Mouse (Mus musculus): ENCODE data around the gene Dnajc14. TPM values are rescaled to one million over a fixed set of nuclear protein-coding genes. Genes with fewer than 3 reads are reported as not detected.

Gene Dnajc14
- total and polyA plus RNA-seq, 3 experiments: 8.4 to 36.4 (median 34.1) TPM

GRCm38 (mm10) chr10:128798676-128799075 lies 5.2 kb upstream of the Dnajc14 start:
- Histone ChIP-seq H3K4me1 (ENCODE audit: control insufficient read depth, insufficient read depth, low read length) (no peaks in the 10 kb centered on the region; the same call in 1 of the 2 replicates), H3K79me2 (replicated peaks; ENCODE audit: control insufficient read depth, insufficient read depth, low read length) (no peaks in the 10 kb centered on the region), H3K4me3 (no peak overlapping the region), H3K27me3 (ENCODE audit: control insufficient read depth, insufficient read depth, low read length) (no peaks in the 10 kb centered on the region), H3K36me3 (ENCODE audit: control insufficient read depth, insufficient read depth, low read length) (no peaks in the 10 kb centered on the region), H3K27ac (no peak overlapping the region), H3K9ac (ENCODE audit: low read depth, low read length) (no peak overlapping the region)
- 96% methylated on average over 8 of the region's 8 CpGs for WGBS
- intact Hi-C loops (cut with DNase I): no loop called here
- no peak for TF ChIP-seq POLR2A (IDR thresholded peaks at IDR 0.05; ENCODE audit: insufficient read depth, low read depth, low read length)
- no peak for TF ChIP-seq EP300 (IDR thresholded peaks at IDR 0.05; ENCODE audit: insufficient read depth, low read depth, low read length)
- no peak for TF ChIP-seq CTCF (IDR thresholded peaks at IDR 0.05)
- peak in 1 of 2 experiments; percentile 7 for DNase-seq

GRCm38 (mm10) chr10:128801981-128802495 lies 1.8 kb upstream of the Dnajc14 start:
- no peak overlapping the region for H3K9ac ChIP-seq (ENCODE audit: low read depth, low read length)

DNA sequence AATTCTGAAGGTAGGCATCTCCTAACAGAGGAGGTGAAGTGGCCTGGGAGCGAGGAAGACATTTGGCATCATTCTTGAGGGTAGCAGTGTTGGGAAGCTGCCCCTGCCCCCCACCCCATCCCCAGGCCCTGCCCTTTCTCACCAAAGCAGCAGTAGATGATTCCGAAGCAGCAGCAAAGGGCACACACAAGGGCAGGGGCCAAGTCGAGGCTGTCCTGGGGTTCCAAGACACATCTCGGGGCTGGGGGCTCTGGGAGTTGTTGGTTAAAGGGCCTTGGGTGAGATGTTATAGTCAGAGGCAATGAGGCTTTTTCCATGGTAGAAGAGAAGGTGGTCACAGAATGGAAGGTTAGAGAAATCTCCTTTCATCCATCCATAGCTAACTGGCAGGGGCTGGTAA lies 906 bp upstream of the Dnajc14 start:
- intact Hi-C loops (cut with DNase I): loop anchor here (2.0 to 10.0 kb wide), 2 partner anchors 22 to 258 kb away; partner anchors contain the start of genes Rpl41 and Zc3h10
- peak overlapping the region; percentile 91 for H3K27ac ChIP-seq
- peaks cover 15% of the 10 kb centered on the region for H3K36me3 ChIP-seq (ENCODE audit: control insufficient read depth, insufficient read depth, low read length)
- TF ChIP-seq CTCF (IDR thresholded peaks at IDR 0.05): no peak
- no peak for TF ChIP-seq EP300 (IDR thresholded peaks at IDR 0.05; ENCODE audit: insufficient read depth, low read depth, low read length)
- no peak for TF ChIP-seq POLR2A (IDR thresholded peaks at IDR 0.05; ENCODE audit: insufficient read depth, low read depth, low read length)
- H3K27me3 ChIP-seq (ENCODE audit: control insufficient read depth, insufficient read depth, low read length): no peaks in the 10 kb centered on the region
- H3K4me3 ChIP-seq: peak overlapping the region; percentile 82
- 55% methylated on average over 4 of the region's 4 CpGs for WGBS
- H3K4me1 ChIP-seq (ENCODE audit: control insufficient read depth, insufficient read depth, low read length): peaks cover 11% of the 10 kb centered on the region
- no peak for DNase-seq
- no peaks in the 10 kb centered on the region for H3K79me2 ChIP-seq (replicated peaks; ENCODE audit: control insufficient read depth, insufficient read depth, low read length)
- no peak overlapping the region for H3K9ac ChIP-seq (ENCODE audit: low read depth, low read length)

More at GRCm38 (mm10) chr10:128801981-128802495, 1.8 kb upstream of the Dnajc14 start:
- Histone ChIP-seq H3K4me3 (no peak overlapping the region), H3K4me1 (ENCODE audit: control insufficient read depth, insufficient read depth, low read length) (peaks cover 6% of the 10 kb centered on the region), H3K36me3 (ENCODE audit: control insufficient read depth, insufficient read depth, low read length) (peaks cover 5% of the 10 kb centered on the region), H3K79me2 (replicated peaks; ENCODE audit: control insufficient read depth, insufficient read depth, low read length) (no peaks in the 10 kb centered on the region), H3K27ac (no peak overlapping the region), H3K27me3 (ENCODE audit: control insufficient read depth, insufficient read depth, low read length) (no peaks in the 10 kb centered on the region)
- whole genome bisulfite sequencing: 88% methylated on average over 16 of the region's 16 CpGs
- intact Hi-C loops (cut with DNase I): loop anchor here (2.0 to 10.0 kb wide), 2 partner anchors 21 to 257 kb away; partner anchors contain the start of genes Rpl41 and Zc3h10
- DNase-seq: no peak
- TF ChIP-seq CTCF (IDR thresholded peaks at IDR 0.05) (0 out of 2 replicates have a peak, but pooled peaks have one; percentile 1), POLR2A (IDR thresholded peaks at IDR 0.05; ENCODE audit: insufficient read depth, low read depth, low read length) (no peak)

DNA sequence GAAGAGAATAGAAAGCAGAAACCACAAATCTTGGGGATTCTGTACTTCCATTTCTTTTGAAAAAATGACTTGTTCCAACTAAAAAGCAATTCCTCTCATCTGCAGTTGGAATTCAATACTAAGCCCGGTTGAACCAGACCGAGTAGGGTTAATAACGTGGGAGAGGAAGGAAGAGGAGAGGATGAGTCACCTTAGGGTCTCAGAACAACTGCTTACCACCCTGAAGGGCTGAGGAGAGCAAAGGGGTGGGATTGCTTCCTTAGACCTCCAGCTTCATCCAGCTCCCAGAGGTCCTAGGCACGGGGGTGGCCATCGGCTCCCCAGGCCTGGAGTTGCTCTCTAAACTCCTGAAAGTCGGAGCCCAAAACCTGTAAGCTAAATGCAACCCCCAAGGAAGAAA lies 501 bp upstream of the Dnajc14 start:
- WGBS: 7% methylated on average over 6 of the region's 6 CpGs
- intact Hi-C loops (cut with DNase I): loop anchor here (2.0 to 10.0 kb wide), 2 partner anchors 23 to 259 kb away; partner anchors contain the start of genes Rpl41 and Zc3h10
- H3K36me3 ChIP-seq (ENCODE audit: control insufficient read depth, insufficient read depth, low read length): peaks cover 15% of the 10 kb centered on the region
- H3K9ac ChIP-seq (ENCODE audit: low read depth, low read length): peak overlapping the region; percentile 80
- no peaks in the 10 kb centered on the region for H3K27me3 ChIP-seq (ENCODE audit: control insufficient read depth, insufficient read depth, low read length)
- peak overlapping the region; percentile 91 for H3K27ac ChIP-seq
- peaks cover 11% of the 10 kb centered on the region for H3K4me1 ChIP-seq (ENCODE audit: control insufficient read depth, insufficient read depth, low read length)
- no peak for DNase-seq
- peak overlapping the region; percentile 82 for H3K4me3 ChIP-seq
- H3K79me2 ChIP-seq (replicated peaks; ENCODE audit: control insufficient read depth, insufficient read depth, low read length): peaks cover under 1% of the 10 kb centered on the region
- TF ChIP-seq CTCF (IDR thresholded peaks at IDR 0.05): no peak
- TF ChIP-seq EP300 (IDR thresholded peaks at IDR 0.05; ENCODE audit: insufficient read depth, low read depth, low read length): no peak
- no peak for TF ChIP-seq POLR2A (IDR thresholded peaks at IDR 0.05; ENCODE audit: insufficient read depth, low read depth, low read length)

DNA sequence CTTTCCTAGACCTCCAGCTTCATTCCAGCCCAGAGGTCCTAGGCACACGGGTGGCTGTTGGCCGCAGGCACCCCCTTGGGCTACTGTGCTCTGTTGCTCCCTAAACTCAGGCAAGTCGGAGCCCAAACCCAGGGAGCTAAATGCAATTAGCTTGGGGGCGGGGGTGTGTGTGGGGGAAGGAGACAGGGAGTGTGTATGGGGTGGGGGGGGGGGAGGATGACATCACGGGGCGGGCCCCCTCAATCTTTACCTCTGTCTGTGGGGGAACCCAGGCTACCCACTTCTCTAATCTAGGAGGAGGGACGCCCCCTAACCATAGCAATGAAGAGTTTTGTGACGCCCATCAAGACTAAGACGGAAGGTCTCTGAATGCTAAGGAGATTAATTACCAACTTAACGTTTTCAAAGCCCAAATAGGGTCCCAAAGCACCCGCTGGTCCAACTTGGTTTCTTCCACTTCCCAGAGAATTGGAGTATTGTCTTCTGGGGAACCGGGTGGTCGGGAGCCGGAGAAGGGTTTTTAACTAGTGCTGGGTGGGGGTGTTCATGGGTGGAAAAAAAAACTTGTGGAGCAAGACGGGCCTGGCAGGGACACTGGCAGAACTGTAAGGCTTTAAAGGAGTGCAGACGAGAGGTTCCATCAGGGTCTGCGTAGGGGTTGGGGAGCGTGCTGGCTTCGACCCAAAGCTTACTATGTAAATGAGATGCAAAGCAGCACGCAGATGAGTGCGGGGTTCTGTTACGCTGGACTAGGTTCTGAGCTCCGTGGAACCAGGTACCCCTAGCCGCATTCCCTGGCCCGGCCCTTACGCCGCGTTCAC lies 619 bp downstream of the Dnajc14 start, which contains the start of gene Tmem198b:
Gene Tmem198b (minus strand): TSS at position 100 of the 821 bp plus-strand sequence.
- WGBS: under 1% methylated on average over 27 of the region's 28 CpGs
- peaks cover 5% of the 10 kb centered on the region for H3K79me2 ChIP-seq (replicated peaks; ENCODE audit: control insufficient read depth, insufficient read depth, low read length)
- peak within 1 kb of the TSS; percentile 88 for H3K9ac ChIP-seq (ENCODE audit: low read depth, low read length)
- DNase-seq: peak; percentile 78 to 80
- no peaks in the 10 kb centered on the region for H3K27me3 ChIP-seq (ENCODE audit: control insufficient read depth, insufficient read depth, low read length)
- intact Hi-C loops (cut with DNase I): loop anchor here (1.0 to 10.0 kb wide), 3 partner anchors 32 to 260 kb away; partner anchors contain the start of genes Rpl41 and Zc3h10
- TF ChIP-seq CTCF (IDR thresholded peaks at IDR 0.05): no peak
- 0 out of 2 replicates have a peak, but pooled peaks have one; percentile 15 for TF ChIP-seq EP300 (IDR thresholded peaks at IDR 0.05; ENCODE audit: insufficient read depth, low read depth, low read length)
- TF ChIP-seq POLR2A (IDR thresholded peaks at IDR 0.05; ENCODE audit: insufficient read depth, low read depth, low read length): peak; percentile 58
- H3K4me3 ChIP-seq: peak within 1 kb of the TSS; percentile 82
- peaks cover 23% of the 10 kb centered on the region for H3K36me3 ChIP-seq (ENCODE audit: control insufficient read depth, insufficient read depth, low read length)
- H3K4me1 ChIP-seq (ENCODE audit: control insufficient read depth, insufficient read depth, low read length): peaks cover 15% of the 10 kb centered on the region
- peak within 1 kb of the TSS; percentile 91 for H3K27ac ChIP-seq
